Mouse (Mus musculus) heart, embryonic 14.5 days (tissue): Measurements from ENCODE around the gene Sh2d1b1. TPM values are rescaled to one million over a fixed set of nuclear protein-coding genes. Genes with fewer than 3 reads are reported as not detected.

Experiments
- ATAC-seq: fragments of 200-750 bp; cut with Nextera tagmentation; 2 replicates; pipeline ENCODE4 v1.8.0; 2017; ENCODE audit warnings: low read depth, moderate TSS enrichment; ENCODE audit not compliant: insufficient number of reproducible peaks, insufficient read depth, low FRiP score
- H3K27ac ChIP-seq, 2 experiments: fragments of 200-500 bp in 1 of 2; fragments of 300-500 bp in 1 of 2; sonication (generic) in 1 of 2; replicated peaks in 1 of 2; 2 replicates each; pipeline ENCODE4 v1.5.1; 2012 to 2014; ENCODE audit warnings: low read depth in 2 of 2, low read length in 2 of 2, control low read depth in 1 of 2, mild to moderate bottlenecking in 1 of 2, mixed read lengths in 1 of 2; ENCODE audit not compliant: control insufficient read depth in 1 of 2, insufficient read depth in 1 of 2
- H3K27me3 ChIP-seq: fragments of 300-500 bp; sonication (generic); 2 replicates; pipeline ENCODE4 v1.6.1; 2014; ENCODE audit warnings: mild to moderate bottlenecking, low read length, control low read depth; ENCODE audit not compliant: control insufficient read depth, insufficient read depth
- H3K36me3 ChIP-seq: fragments of 300-500 bp; sonication (generic); 2 replicates; pipeline ENCODE4 v1.6.1; 2014; ENCODE audit warnings: mild to moderate bottlenecking, control low read depth, low read length, mixed read lengths; ENCODE audit not compliant: control insufficient read depth, insufficient read depth
- H3K4me1 ChIP-seq, 2 experiments: fragments of 200-500 bp in 1 of 2; fragments of 300-500 bp in 1 of 2; sonication (generic) in 1 of 2; 2 replicates each; pipeline ENCODE4 v1.6.1; 2012 to 2014; ENCODE audit warnings: low read length in 2 of 2, control low read depth in 1 of 2, mixed read lengths in 1 of 2; ENCODE audit not compliant: control insufficient read depth in 2 of 2, insufficient read depth in 2 of 2
- H3K4me2 ChIP-seq: fragments of 300-500 bp; sonication (generic); 2 replicates; pipeline ENCODE4 v1.6.1; 2014; ENCODE audit warnings: mild to moderate bottlenecking, low read length
- H3K4me3 ChIP-seq, 2 experiments: fragments of 200-500 bp in 1 of 2; fragments of 300-500 bp in 1 of 2; sonication (generic) in 1 of 2; 2 replicates each; pipeline ENCODE4 v1.5.1; 2012 to 2014; ENCODE audit warnings: low read length in 2 of 2, mild to moderate bottlenecking in 2 of 2, control low read depth in 1 of 2, low read depth in 1 of 2, moderate library complexity in 1 of 2; ENCODE audit not compliant: control insufficient read depth in 1 of 2, insufficient read depth in 1 of 2
- H3K9ac ChIP-seq: fragments of 300-500 bp; sonication (generic); 2 replicates; pipeline ENCODE4 v1.6.1; 2014; ENCODE audit warnings: mild to moderate bottlenecking, low read length
- H3K9me3 ChIP-seq: fragments of 300-500 bp; sonication (generic); 2 replicates; pipeline ENCODE4 v1.6.1; 2016; ENCODE audit warnings: low read length, control low read depth; ENCODE audit not compliant: control insufficient read depth
- WGBS: fragments of 180-500 bp; shearing (Covaris S2); extraction: QIAGEN DNeasy Blood & Tissue Kit; methylation state at CpG from one replicate; pipeline ENCODE4 v1.1.7; 2014; 5-methylcytosine and 5-hydroxymethylcytosine counted together
- polyA plus RNA-seq: library from polyadenylated mRNA; unstranded; fragments of >200 nt; fragmentation: Nextera tagmentation; extraction: Ambion mirVana; gene quantifications from 2 replicates; pipeline ENCODE4 v1.2.1, GENCODE M21; 2014

Sh2d1b1 gene
- polyA plus RNA-seq, 1 experiment from 2014 or later, result 0.12 TPM

GRCm38 (mm10) chr1:170273252-170273651, 3.9 kb upstream of the Sh2d1b1 start:
- ATAC-seq, result no peak
- Histone ChIP-seq H3K36me3 (no peaks in the 10 kb centered on the region), H3K4me3 (no peak overlapping the region), H3K4me2 (no peak overlapping the region), H3K27me3 (no peaks in the 10 kb centered on the region), H3K4me1 (no peaks in the 10 kb centered on the region), H3K9me3 (no peaks in the 10 kb centered on the region), H3K27ac (no peak overlapping the region), H3K9ac (no peak overlapping the region)

DNA sequence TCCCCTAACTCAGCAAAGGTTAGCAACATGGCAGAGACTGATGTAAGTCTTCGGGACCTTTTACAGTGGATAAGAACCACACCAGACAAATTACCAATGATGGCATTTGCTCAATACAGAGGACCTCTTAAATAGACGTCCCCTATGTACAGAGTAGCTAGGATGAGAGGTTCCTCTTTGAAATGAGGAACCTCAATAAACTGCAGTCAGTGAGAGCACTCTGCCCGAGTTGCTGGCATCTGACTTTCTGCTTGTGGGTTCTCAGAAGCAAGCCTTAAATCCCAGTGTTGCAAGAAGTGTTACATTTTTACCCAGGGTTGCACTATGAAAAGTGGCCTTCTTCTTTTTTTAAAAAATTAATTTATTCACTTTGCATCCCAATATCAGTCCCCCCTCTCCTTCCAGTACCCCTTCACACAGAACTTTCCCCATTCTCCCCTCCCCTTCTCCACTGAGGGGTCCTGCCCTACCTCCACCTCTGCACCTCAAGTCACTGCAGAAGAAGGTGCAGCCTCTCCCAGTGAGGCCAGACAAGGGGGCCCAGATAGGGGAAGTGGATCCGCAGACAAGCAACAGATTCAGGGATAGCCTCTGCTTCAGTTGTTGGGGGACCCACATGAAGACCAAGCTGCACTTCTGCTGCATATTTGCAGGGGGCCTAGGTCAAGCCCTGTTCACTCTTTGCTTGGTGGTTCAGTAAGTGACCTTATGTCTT, 5.5 kb downstream of the Sh2d1b1 start:
- Histone ChIP-seq H3K27me3 (no peaks in the 10 kb centered on the region), H3K36me3 (no peaks in the 10 kb centered on the region), H3K4me3 (no peak overlapping the region), H3K4me2 (no peak overlapping the region), H3K4me1 (no peaks in the 10 kb centered on the region), H3K9me3 (no peaks in the 10 kb centered on the region), H3K9ac (no peak overlapping the region), H3K27ac (no peak overlapping the region)
- WGBS, result 66% methylated on average over 4 of the region's 4 CpGs
- no peak for ATAC-seq

DNA sequence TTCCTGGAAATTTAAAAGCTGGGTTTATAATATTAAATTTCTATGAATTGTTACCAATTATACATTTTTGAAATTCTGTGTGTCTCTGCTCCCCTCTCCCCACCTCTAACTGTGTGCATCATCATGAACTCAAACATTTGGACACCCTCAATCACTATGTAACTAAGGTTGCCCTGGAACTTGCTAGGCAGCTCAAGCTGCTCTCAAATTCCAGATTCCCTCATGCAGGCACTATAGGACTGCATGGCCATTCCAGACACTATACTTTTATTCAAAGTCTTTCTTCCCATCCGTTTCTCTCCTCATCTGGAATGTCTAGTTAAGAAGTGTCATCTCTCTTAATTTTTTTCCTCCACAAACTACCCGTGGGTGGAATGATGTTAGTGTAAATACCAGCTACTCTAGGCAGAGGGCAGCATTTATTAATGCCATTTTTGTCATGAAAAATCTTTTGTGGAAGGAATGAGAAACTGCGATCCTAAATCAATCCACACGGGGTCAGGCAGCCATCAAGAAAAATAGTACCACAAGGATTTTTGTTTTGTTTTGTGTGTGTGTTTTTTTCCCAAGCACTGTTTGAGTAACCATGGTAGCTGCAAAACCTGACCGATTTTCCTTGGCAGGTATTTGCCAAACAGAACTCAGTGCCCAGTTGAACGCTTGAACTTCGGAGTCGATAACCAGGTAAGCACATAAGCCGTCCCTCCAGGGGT, 15.3 kb downstream of the Sh2d1b1 start:
- Histone ChIP-seq H3K4me3 (no peak overlapping the region), H3K4me2 (no peak overlapping the region), H3K9ac (no peak overlapping the region), H3K27ac (no peak overlapping the region), H3K36me3 (no peaks in the 10 kb centered on the region), H3K9me3 (peaks cover 4% of the 10 kb centered on the region), H3K27me3 (no peaks in the 10 kb centered on the region), H3K4me1 (peaks cover 9 to 12% of the 10 kb centered on the region in 2 experiments)
- ATAC-seq, result no peak
- WGBS, result 46% methylated on average over 9 of the region's 9 CpGs

DNA sequence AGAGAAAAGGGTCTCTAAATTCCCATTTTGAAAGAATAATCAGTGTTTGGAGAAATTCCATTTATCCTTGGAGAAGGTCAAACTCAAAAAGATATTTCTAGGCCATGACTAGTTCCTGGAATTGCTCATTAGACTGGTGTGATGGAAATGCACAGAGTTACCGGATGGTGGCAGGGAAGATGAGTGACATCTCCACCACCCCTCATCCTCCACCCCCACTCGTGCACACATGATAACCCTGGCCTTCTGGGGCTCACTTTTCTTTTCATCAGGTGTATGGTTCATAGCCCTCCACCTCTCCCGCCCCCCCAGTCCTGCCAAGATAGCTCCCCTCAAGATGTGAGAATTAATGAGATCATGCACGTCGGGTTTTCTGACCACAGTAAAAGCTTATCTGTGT, 16.1 kb downstream of the Sh2d1b1 start:
- Histone ChIP-seq H3K9me3 (peaks cover 4% of the 10 kb centered on the region), H3K4me1 (peaks cover 9 to 12% of the 10 kb centered on the region in 2 experiments), H3K4me2 (no peak overlapping the region), H3K27ac (no peak overlapping the region), H3K9ac (no peak overlapping the region), H3K27me3 (no peaks in the 10 kb centered on the region), H3K36me3 (no peaks in the 10 kb centered on the region), H3K4me3 (no peak overlapping the region)
- WGBS, result 62% methylated on average over 5 of the region's 5 CpGs
- no peak for ATAC-seq

- WGBS, result 58% methylated on average over 15 of the region's 15 CpGs
- no peak overlapping the region for H3K27ac ChIP-seq
- H3K4me1 ChIP-seq, result peaks cover 9 to 12% of the 10 kb centered on the region in 2 experiments
Measured at GRCm38 (mm10) chr1:170294786-170295570, 17.9 kb downstream of the Sh2d1b1 start.

DNA sequence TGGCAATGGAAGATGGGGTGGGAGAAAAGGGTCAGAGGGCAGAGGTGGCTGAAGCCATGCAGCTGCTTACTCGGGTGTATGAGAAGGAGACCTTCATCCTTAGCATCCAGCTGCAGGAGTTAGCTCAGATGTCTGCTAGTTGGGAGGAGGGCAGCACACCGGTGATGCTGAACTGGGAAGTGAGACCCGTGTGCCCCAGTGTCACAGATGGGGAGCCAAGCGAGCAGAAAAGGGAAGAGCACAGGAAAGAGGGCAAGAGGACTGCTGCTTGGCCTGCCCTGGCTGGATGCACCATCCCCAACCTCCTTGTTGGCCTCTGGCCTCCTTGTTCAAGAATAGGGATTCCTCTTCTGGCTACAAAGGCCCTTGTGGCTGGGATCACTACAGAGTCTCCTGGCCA, 22.4 kb downstream of the Sh2d1b1 start:
- Histone ChIP-seq H3K36me3 (peaks cover 15% of the 10 kb centered on the region), H3K9me3 (no peaks in the 10 kb centered on the region), H3K4me3 (no peak overlapping the region), H3K27me3 (no peaks in the 10 kb centered on the region), H3K27ac (no peak overlapping the region), H3K4me2 (no peak overlapping the region), H3K4me1 (peaks cover 6% of the 10 kb centered on the region in 2 experiments), H3K9ac (no peak overlapping the region)
- WGBS, result 88% methylated on average over 4 of the region's 4 CpGs
- ATAC-seq, result no peak

More at GRCm38 (mm10) chr1:170294786-170295570, 17.9 kb downstream of the Sh2d1b1 start:
- Histone ChIP-seq H3K4me3 (no peak overlapping the region), H3K4me2 (no peak overlapping the region), H3K9me3 (peaks cover under 1% of the 10 kb centered on the region; the same call in 1 of the 2 replicates), H3K27me3 (no peaks in the 10 kb centered on the region), H3K36me3 (peaks cover under 1% of the 10 kb centered on the region), H3K9ac (no peak overlapping the region)
- no peak for ATAC-seq

DNA sequence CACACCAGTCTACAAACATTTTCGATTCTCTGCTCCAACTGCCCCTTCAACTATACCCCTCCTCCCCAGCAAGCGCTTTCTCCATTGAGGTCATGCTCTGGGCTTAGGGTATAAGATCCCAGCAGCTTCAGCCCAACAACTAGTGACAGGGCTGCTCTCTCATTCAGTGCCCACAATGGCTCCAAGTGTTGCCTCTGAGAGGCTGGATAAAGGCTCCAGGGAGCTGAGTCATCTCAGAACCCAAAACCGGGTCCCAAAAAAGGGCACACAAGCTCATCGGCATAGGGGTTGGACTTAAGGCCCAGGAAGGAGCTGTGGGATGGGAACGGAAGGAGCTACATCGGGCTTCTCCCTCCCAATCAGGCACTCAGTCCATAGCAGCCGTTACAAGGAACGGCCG, 24.6 kb downstream of the Sh2d1b1 start:
- no peaks in the 10 kb centered on the region for H3K27me3 ChIP-seq
- 94% methylated on average over 9 of the region's 9 CpGs for WGBS
- no peak for ATAC-seq
- peaks cover 15% of the 10 kb centered on the region for H3K36me3 ChIP-seq
- H3K4me1 ChIP-seq, result no peaks in the 10 kb centered on the region
- H3K9ac ChIP-seq, result no peak overlapping the region
- H3K4me2 ChIP-seq, result no peak overlapping the region
- no peak overlapping the region for H3K27ac ChIP-seq
- H3K9me3 ChIP-seq, result no peaks in the 10 kb centered on the region
- no peak overlapping the region for H3K4me3 ChIP-seq
